Mouse (Mus musculus): Measurements from ENCODE around the gene Fbxo47.

DNA sequence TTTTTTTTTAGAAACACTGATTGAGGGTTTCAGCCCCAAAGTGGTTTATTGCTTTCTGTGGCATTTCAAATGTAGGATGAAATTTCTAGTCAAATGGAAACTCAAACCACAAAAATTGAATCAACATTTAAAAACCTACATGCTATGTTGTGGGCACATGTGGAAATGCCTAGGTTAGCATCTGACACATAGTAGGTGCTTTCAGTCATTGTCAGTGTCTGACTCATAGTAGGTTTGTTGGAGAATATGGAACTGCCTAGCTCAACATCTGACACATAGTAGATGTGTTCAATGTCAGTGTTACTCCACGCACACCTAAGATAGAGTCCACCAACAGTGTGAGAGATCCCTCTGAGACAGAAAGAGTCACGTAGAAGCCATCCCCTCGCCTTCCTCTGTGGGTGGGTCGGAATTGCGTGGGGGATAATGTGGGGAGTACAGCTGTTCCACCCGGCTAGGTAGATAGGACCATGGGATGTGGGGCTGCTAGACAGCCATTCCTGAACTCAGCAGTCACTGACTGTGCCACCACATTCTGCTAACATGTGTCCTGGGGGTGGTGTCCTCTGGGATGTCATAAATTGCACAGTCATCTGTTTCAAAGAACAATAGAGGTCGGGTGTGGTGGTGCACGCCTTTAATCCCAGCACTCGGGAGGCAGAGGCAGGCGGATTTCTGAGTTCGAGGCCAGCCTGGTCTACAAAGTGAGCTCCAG, 24.8 kb upstream of the Fbxo47 start:
- TF ChIP-seq CTCF (IDR thresholded peaks at IDR 0.05), result no peak
- no peak for TF ChIP-seq EP300 (IDR thresholded peaks at IDR 0.05)

Data from lung, postnatal 0 days (tissue).